Mouse (Mus musculus): ENCODE results near the gene Slc9a1. TPM values are rescaled to one million over a fixed set of nuclear protein-coding genes. Genes with fewer than 3 reads are reported as not detected.

Gene Slc9a1
- polyA plus RNA-seq, 1 experiment from 2014 or later: 8.3 TPM

DNA sequence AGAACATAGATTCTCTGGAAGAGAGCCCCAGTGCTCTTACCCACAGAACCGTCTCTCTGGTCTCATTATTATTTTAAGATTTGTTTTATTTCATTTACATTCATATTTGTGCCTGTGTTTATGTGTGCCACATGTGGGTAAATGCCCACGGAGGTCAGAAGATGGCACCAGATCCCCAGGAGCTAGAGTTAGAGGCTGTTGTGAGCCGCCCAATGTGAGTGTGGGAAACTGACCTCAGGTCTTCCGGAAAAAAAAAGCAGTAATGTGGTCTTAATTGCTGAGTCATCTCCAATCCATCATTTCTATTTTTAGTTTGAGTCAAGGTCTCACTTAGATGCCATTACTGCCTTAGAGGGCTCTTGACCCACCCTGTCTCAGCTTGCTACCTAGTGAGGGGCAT lies 21.9 kb upstream of the Slc9a1 start:
- no peak overlapping the region for H3K9ac ChIP-seq
- no peak for ATAC-seq (ENCODE audit: borderline replicate concordance, extremely low read depth, low FRiP score, low TSS enrichment)
- H3K36me3 ChIP-seq: no peaks in the 10 kb centered on the region
- H3K4me2 ChIP-seq: no peak overlapping the region
- H3K4me1 ChIP-seq: no peaks in the 10 kb centered on the region
- no peak overlapping the region for H3K27ac ChIP-seq
- H3K27me3 ChIP-seq: 0 out of 2 replicates have a peak, but pooled peaks cover 3% of the 10 kb centered on the region
- H3K4me3 ChIP-seq: no peak overlapping the region
- no peaks in the 10 kb centered on the region for H3K9me3 ChIP-seq
- WGBS: 53% methylated on average over 4 of the region's 4 CpGs

DNA sequence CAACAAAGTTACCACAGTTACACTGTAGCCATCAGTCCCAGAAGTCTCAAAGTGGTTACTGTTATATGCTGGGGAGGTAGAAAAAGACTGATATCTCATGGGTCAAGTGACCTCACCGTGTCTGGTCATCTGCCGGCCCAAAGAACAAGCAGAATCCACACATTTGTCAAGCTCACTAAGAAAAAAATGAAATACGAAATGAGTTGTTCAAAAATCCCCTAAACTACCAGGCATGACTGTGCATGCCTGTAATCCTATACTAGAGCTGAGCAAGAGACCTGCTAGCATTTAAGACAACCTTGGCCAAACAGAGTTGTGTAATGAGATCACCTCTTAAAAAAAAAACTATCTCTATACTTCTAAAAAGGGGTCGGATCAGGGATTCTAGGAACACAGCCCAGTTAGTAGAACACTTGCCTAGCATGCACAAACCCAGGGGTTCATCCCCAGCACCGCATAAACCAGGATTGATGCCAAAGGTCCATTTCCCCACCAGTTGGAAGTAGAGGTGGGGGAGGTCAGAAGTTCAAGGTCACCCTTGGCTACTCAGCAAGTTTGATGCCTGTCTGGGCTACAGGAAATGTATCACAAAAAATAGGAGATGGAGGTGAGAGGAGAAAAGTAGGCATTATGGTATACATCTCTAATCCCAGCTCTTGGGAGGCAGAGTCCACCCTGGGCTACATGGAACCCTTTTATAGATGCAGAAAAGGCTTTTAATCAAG lies 21.3 kb upstream of the Slc9a1 start:
- H3K36me3 ChIP-seq: no peaks in the 10 kb centered on the region

DNA sequence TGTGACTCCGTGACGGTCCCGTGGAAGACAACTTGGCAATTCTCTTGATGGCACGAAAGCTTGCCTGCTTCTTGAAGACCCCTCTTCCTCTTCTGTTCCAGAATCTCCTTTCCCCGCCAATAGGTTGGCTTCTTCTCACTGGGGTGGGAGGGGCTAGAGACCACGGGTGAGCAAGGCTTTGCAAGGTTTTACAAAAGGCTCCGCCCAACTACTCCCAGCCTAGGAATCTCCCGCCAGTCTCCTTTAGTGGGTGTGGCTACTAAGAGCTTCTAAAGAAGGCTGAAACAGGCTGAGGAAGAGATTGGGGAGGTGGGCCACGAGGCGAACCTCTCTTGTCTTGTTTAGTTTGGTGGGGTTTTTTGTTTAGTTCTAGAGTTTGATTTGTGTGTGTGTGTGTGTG lies 16.7 kb upstream of the Slc9a1 start:
- H3K9me3 ChIP-seq: no peaks in the 10 kb centered on the region
- no peaks in the 10 kb centered on the region for H3K27me3 ChIP-seq
- H3K4me2 ChIP-seq: no peak overlapping the region
- 66% methylated on average over 10 of the region's 10 CpGs for WGBS
- no peak for ATAC-seq (ENCODE audit: borderline replicate concordance, extremely low read depth, low FRiP score, low TSS enrichment)
- H3K9ac ChIP-seq: no peak overlapping the region
- H3K4me1 ChIP-seq: no peaks in the 10 kb centered on the region
- no peak overlapping the region for H3K27ac ChIP-seq
- no peak overlapping the region for H3K4me3 ChIP-seq
- no peaks in the 10 kb centered on the region for H3K36me3 ChIP-seq

More for the DNA sequence above, 21.3 kb upstream of the Slc9a1 start:
- 80% methylated on average over 5 of the region's 5 CpGs for WGBS
- no peaks in the 10 kb centered on the region for H3K27me3 ChIP-seq
- H3K4me2 ChIP-seq: no peak overlapping the region
- no peaks in the 10 kb centered on the region for H3K4me1 ChIP-seq
- no peak for ATAC-seq (ENCODE audit: borderline replicate concordance, extremely low read depth, low FRiP score, low TSS enrichment)
- H3K27ac ChIP-seq: no peak overlapping the region
- H3K4me3 ChIP-seq: no peak overlapping the region
- H3K9me3 ChIP-seq: no peaks in the 10 kb centered on the region
- H3K9ac ChIP-seq: no peak overlapping the region

DNA sequence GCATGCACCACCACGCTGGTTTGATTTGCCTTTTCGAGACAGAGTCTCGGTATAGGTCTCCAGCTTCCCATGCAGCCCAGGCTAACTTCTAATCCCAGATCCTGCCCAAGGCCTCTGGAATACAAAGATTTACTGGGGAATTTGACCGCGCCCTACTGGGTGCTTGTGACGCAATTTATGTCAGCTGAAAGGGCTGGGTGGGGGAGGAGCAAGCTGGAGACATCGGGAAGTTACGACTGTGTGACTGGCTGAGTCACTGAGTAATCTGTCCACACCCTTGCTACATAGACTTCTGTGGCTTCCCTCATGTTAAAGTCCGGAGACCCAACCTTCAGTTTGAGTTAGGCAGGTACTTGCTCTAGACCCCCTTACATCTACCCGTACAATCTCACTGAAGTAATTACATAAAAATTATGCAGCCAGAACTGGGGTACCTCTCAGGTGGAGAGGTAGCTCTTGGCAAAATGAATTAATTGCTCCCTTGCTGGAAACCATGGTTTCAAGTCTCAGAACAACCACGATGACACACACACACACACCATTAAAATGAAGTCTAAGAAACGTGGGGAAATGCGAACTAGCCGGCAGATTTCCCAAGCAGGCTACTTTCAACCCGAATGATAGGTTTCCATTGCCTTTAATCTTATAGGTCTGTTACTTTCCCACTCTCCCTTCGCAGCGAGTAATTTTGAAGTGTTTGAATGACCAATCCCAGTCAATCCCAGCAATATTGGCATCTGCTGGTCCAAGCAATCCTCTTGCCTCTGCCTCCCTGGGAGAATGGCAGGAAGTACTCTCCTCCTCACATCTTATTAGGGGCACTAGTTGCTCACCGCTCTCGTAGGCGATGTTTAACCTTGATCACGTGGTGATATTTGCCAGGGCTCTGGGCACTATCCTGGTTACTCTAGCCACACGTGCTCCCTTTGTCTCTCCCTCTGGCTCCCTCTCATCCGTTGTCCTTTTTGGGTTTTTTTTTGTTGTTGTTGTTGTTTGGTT lies 15.8 kb upstream of the Slc9a1 start, which contains the start of gene Wdtc1:
TSS of gene Wdtc1 (minus strand) at position 115 of the 999 bp plus-strand sequence.
- H3K27me3 ChIP-seq: no peaks in the 10 kb centered on the region
- no peak for ATAC-seq (ENCODE audit: borderline replicate concordance, extremely low read depth, low FRiP score, low TSS enrichment)
- H3K36me3 ChIP-seq: no peaks in the 10 kb centered on the region
- no peaks in the 10 kb centered on the region for H3K9me3 ChIP-seq
- 84% methylated on average over 23 of the region's 23 CpGs for WGBS
- no peak within 1 kb of the TSS for H3K4me3 ChIP-seq
- H3K4me1 ChIP-seq: no peaks in the 10 kb centered on the region
- H3K4me2 ChIP-seq: no peak within 1 kb of the TSS
- no peak within 1 kb of the TSS for H3K9ac ChIP-seq
- H3K27ac ChIP-seq: no peak within 1 kb of the TSS

DNA sequence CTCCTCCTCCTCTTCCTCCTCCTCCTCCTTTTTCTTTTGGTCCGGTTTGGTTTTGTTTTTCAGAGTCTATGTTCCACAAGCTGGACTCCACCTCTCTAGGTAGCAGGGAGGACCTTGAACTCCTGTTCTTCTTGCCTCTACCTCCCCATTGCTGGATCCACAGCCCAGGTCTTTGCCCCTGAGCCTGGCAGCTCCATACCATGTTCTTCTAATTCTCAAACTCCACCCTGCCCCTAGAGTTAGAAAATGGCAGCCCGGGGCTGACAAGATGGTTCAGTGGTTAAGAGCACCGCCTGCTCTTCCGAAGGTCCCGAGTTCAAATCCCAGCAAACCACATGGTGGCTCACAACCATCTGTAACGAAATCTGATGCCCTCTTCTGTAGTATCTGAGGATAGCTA lies 14.9 kb upstream of the Slc9a1 start:
- ATAC-seq (ENCODE audit: borderline replicate concordance, extremely low read depth, low FRiP score, low TSS enrichment): no peak
- no peak overlapping the region for H3K4me2 ChIP-seq
- H3K27me3 ChIP-seq: no peaks in the 10 kb centered on the region
- no peaks in the 10 kb centered on the region for H3K4me1 ChIP-seq
- H3K9me3 ChIP-seq: no peaks in the 10 kb centered on the region
- H3K4me3 ChIP-seq: no peak overlapping the region
- no peak overlapping the region for H3K9ac ChIP-seq
- H3K36me3 ChIP-seq: no peaks in the 10 kb centered on the region
- no peak overlapping the region for H3K27ac ChIP-seq
- 91% methylated on average over 6 of the region's 6 CpGs for WGBS

DNA sequence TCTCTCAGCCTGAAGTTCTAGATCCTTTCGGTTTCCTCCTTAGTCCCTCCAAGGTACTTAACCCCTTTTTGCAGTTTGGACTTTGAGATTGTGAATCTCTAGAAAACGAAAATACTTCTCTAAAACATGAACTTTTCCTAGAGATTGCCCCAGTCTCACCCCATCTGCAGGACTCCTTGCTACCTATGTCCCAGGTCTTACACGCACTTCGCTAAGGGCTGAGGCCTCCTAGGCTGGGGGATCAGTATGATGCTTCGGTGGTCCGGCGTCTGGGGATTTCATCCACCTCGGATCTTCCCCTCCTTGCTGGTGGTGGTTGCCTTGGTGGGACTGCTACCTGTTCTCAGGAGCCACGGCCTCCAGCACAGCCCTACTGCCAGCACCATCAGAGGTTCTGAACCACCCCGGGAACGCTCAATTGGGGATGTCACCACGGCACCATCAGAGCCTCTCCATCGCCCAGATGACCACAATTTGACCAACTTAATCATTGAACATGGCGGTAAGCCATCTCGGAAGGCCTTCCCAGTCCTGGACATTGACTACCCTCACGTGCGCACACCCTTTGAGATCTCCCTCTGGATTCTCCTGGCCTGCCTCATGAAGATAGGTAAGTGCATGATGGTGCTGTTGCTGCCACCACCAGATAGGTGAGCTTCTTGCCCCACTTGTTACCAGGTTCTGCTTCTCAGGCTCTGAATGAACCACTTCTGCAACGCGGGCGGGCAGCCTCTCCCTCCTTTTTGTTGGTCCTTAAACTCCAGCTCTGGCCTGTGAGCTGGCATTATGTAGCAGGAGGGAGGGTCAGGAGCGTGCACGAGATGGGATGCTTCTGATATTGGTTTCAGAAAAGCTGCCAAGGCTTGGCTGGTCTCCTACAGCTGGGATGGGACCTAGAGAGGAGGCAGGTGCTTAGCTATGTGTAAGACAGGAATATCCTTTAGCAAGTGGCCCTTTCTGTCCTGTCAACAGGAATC lies 1.1 kb downstream of the Slc9a1 start:
- Histone ChIP-seq H3K9me3 (no peaks in the 10 kb centered on the region), H3K36me3 (no peaks in the 10 kb centered on the region), H3K4me1 (peaks cover 36% of the 10 kb centered on the region), H3K4me2 (peak overlapping the region; percentile 67), H3K27me3 (no peaks in the 10 kb centered on the region), H3K4me3 (peak overlapping the region; percentile 90), H3K27ac (peak overlapping the region; percentile 87; the same call in 1 of the 2 replicates), H3K9ac (peak overlapping the region; percentile 90)
- ATAC-seq (ENCODE audit: borderline replicate concordance, extremely low read depth, low FRiP score, low TSS enrichment): no peak
- 62% methylated on average over 22 of the region's 22 CpGs for WGBS

DNA sequence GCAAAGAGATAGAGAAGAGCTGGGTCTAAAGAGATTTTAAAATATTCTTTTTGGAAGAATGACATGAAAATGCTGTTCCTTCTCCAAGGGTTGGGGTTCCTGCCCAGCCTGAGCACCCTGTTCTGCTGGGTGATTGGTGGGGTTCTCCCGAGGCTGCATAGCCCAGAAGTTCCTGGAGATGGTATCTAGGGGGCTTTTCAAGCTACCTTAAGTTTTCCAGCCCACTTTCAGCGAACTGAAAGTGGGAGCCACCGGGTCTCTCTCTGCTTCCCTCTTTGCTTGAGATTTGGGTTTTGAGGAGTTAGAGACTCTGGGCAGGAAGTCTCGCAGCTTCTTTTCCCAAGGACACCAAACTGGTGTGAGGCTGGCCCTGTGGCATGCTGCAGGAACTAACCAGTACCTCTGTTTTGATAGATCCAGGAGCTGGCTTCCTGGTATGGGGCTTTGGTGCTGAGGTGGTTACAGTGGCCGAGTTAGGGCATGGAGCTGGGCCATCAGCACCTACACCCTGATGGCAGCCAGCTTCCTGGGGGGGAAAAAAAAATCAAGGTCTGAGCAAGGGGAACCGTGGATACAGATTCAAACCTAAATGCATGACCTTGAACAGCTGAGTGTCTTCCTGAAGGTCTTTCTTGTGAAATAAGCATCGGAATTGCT lies 2.2 kb downstream of the Slc9a1 start:
- H3K4me1 ChIP-seq: peaks cover 42% of the 10 kb centered on the region

DNA sequence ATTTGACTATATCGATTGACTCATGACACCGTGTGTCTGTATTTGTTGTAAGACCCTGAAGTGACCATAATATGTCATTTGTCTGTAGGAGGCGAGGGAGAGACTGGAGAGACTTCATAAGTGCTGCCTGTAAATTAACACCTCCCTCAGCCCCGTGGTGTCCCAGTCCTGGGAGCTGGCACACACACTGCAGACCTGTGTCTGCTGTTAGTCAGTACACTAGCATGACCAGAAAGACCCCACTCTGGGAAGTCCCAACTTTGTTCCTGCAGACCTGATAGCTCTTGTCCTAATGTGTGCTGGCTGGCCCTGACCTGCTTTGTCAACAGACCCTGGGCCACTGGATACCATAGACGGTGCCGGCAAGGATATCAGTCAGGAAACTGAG lies 2.8 kb downstream of the Slc9a1 start:
- no peaks in the 10 kb centered on the region for H3K9me3 ChIP-seq
- H3K27me3 ChIP-seq: no peaks in the 10 kb centered on the region
- H3K9ac ChIP-seq: 0 out of 2 replicates have a peak overlapping the region, but pooled peaks have one; percentile 27
- peak overlapping the region; percentile 67 for H3K4me2 ChIP-seq
- no peaks in the 10 kb centered on the region for H3K36me3 ChIP-seq
- H3K4me1 ChIP-seq: peaks cover 44% of the 10 kb centered on the region
- 43% methylated on average over 6 of the region's 6 CpGs for WGBS
- ATAC-seq (ENCODE audit: borderline replicate concordance, extremely low read depth, low FRiP score, low TSS enrichment): no peak
- H3K27ac ChIP-seq: no peak overlapping the region
- H3K4me3 ChIP-seq: peak overlapping the region; percentile 90

More for the DNA sequence above, 2.2 kb downstream of the Slc9a1 start:
- H3K4me2 ChIP-seq: peak overlapping the region; percentile 67
- H3K36me3 ChIP-seq: no peaks in the 10 kb centered on the region
- H3K27ac ChIP-seq: no peak overlapping the region
- no peak for ATAC-seq (ENCODE audit: borderline replicate concordance, extremely low read depth, low FRiP score, low TSS enrichment)
- WGBS: 47% methylated on average over 7 of the region's 7 CpGs
- H3K9ac ChIP-seq: peak overlapping the region; percentile 27; the same call in 1 of the 2 replicates
- H3K4me3 ChIP-seq: peak overlapping the region; percentile 90
- no peaks in the 10 kb centered on the region for H3K27me3 ChIP-seq
- no peaks in the 10 kb centered on the region for H3K9me3 ChIP-seq

DNA sequence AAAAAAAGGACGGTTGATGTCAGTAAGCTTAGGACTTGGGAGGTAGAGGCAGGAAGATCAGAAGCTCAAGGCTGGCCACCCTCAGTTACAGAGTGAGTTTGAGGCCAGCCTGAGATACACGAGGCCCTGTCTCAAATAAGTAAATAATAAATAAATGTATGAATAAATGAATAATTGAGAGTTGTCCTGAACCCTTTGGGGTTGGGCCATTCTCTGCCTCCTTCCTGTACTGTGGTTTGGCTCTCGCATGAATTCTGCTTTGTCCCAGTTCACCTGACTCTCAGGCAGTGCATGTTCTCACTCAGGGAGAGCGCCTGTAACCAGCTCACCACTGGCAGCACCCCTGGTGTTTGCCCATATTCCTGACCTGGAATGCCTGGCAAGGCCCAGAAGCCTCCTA lies 4.5 kb downstream of the Slc9a1 start:
- no peak overlapping the region for H3K4me3 ChIP-seq
- no peaks in the 10 kb centered on the region for H3K27me3 ChIP-seq
- H3K36me3 ChIP-seq: no peaks in the 10 kb centered on the region
- 77% methylated on average over 4 of the region's 4 CpGs for WGBS
- H3K4me1 ChIP-seq: peaks cover 62% of the 10 kb centered on the region
- no peak overlapping the region for H3K27ac ChIP-seq
- ATAC-seq (ENCODE audit: borderline replicate concordance, extremely low read depth, low FRiP score, low TSS enrichment): no peak
- H3K9me3 ChIP-seq: no peaks in the 10 kb centered on the region
- no peak overlapping the region for H3K9ac ChIP-seq
- no peak overlapping the region for H3K4me2 ChIP-seq

DNA sequence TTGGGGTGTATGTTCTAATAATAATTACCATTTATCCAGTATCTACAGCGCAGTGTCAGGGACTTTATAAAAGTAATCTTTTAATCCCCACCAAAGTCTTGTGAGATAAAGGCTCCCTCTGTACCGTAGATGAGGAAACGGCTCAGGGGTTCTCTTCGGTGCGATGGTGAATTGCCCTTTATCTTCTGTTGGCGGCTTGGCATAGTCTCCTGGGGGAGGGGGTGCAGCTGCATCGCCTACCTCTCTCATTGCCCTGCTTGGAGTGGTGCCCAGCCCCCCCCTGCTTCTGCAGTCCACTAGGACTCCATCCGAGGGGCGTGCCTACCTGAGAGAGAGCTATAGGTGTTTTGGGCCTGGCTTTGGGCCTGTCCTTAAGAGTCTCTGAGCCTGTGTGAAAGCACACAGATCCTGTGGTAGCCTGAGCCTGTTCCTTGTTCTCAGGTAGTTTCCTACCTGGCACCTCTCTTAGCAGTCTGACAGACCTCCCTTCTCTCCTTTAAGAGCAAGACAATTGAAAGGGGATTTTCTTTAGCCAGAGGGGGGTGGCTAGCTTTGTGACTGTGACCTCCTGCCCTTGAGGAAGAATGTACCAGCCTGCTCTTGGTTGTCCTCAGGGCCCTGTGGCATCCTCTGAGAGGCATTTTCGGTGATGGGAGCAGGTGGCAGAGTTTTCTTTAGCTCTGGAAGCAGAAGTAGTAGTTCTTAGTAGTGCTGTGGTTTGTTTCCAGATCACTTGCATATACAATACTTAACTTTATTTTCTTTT lies 6.5 kb downstream of the Slc9a1 start:
- Histone ChIP-seq H3K9me3 (no peaks in the 10 kb centered on the region), H3K27ac (0 out of 2 replicates have a peak overlapping the region, but pooled peaks have one; percentile 25), H3K4me2 (no peak overlapping the region), H3K9ac (no peak overlapping the region), H3K36me3 (no peaks in the 10 kb centered on the region), H3K27me3 (no peaks in the 10 kb centered on the region), H3K4me3 (no peak overlapping the region), H3K4me1 (peaks cover 73% of the 10 kb centered on the region)
- 58% methylated on average over 10 of the region's 10 CpGs for WGBS
- ATAC-seq (ENCODE audit: borderline replicate concordance, extremely low read depth, low FRiP score, low TSS enrichment): no peak

All from lung, embryonic 15.5 days (tissue).